Mouse (Mus musculus): ENCODE data around the gene Blvrb. TPM values are rescaled to one million over a fixed set of nuclear protein-coding genes. Genes with fewer than 3 reads are reported as not detected.

Blvrb gene
- polyA plus RNA-seq, 1 experiment from 2014 or later: 34.3 TPM

DNA sequence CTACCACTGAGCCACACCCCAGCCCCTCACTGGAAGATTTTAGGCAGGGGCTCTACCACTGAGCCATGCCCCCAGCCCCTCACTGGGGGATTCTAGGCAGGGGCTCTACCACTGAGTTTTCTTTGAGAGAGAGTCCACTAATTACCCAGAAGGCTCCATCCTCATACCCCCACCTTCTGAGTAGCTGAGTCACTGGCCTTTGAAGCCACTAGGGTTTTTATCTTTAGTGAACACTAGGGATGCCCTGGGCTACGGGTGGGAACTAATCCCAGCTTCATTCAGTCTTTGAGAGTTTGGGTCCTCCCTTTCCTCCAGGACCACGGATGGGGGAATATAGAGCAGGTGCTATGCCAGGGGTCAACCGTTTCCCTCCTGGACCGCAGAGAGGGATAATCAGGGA lies 10.8 kb downstream of the Blvrb start:
- no peak overlapping the region for H3K27ac ChIP-seq (ENCODE audit: low read depth, low read length)

DNA sequence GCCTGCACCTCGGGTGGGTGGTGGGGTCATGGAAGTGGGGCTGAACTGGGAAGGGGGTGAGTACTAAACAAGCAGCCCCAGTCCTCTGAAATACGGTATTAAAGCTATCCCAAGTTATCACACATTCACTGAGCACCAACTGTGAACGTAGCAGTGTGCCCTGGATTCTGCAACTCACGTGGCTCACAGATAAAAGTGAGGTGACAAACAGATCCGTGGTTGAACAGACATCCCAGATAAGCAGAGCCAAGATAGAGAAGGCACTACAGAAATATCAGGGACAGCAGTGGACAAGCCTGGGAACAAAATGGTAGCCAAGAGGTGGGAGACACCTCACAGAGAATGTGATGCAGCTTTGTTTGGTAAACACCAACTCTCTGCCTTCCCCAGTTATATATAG lies 11.9 kb downstream of the Blvrb start:
- no peak overlapping the region for H3K4me3 ChIP-seq (ENCODE audit: low read depth, low read length)
- no peaks in the 10 kb centered on the region for H3K27me3 ChIP-seq (ENCODE audit: control insufficient read depth, insufficient read depth, low read length)
- no peak for ATAC-seq (ENCODE audit: insufficient read depth, low FRiP score, low TSS enrichment)
- DNase-seq (ENCODE audit: low spot score): no peak
- WGBS: 95% methylated on average over 5 of the region's 5 CpGs
- H3K9me3 ChIP-seq (ENCODE audit: control insufficient read depth, low read length): no peaks in the 10 kb centered on the region
- no peak overlapping the region for H3K9ac ChIP-seq (ENCODE audit: low read length)
- H3K4me2 ChIP-seq (ENCODE audit: low read depth): no peak overlapping the region
- no peaks in the 10 kb centered on the region for H3K4me1 ChIP-seq (ENCODE audit: control insufficient read depth, insufficient read depth, low read length)
- H3K27ac ChIP-seq (ENCODE audit: low read depth, low read length): no peak overlapping the region
- no peaks in the 10 kb centered on the region for H3K36me3 ChIP-seq (ENCODE audit: control insufficient read depth, insufficient read depth, low read length)

More for the DNA sequence above, 10.8 kb downstream of the Blvrb start:
- Histone ChIP-seq H3K9ac (ENCODE audit: low read length) (no peak overlapping the region), H3K4me1 (ENCODE audit: control insufficient read depth, insufficient read depth, low read length) (no peaks in the 10 kb centered on the region), H3K4me3 (ENCODE audit: low read depth, low read length) (no peak overlapping the region), H3K27me3 (ENCODE audit: control insufficient read depth, insufficient read depth, low read length) (no peaks in the 10 kb centered on the region), H3K4me2 (ENCODE audit: low read depth) (no peak overlapping the region), H3K9me3 (ENCODE audit: control insufficient read depth, low read length) (no peaks in the 10 kb centered on the region), H3K36me3 (ENCODE audit: control insufficient read depth, insufficient read depth, low read length) (no peaks in the 10 kb centered on the region)
- DNase-seq (ENCODE audit: low spot score): no peak
- no peak for ATAC-seq (ENCODE audit: insufficient read depth, low FRiP score, low TSS enrichment)
- 88% methylated on average over 4 of the region's 4 CpGs for WGBS

DNA sequence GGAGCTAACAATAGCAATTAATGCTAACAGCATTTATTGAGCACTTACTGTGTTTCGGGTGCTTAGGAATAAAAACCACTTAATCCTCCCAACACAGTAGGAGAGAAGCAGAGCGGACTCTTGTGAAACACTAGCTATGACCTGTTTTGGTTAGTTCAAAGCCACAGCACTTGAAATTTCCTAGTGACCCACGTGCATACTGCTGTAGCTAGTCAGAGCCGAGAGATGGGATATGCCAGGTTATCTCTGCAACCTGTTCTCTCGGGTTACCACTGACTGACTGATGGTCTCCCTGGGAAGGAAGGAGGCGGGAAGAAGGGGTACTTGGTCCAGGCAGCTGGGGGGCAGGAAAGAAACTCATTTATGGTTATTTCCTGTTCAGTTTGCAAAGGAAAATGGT lies 12.7 kb downstream of the Blvrb start:
- Histone ChIP-seq H3K4me2 (ENCODE audit: low read depth) (no peak overlapping the region), H3K36me3 (ENCODE audit: control insufficient read depth, insufficient read depth, low read length) (no peaks in the 10 kb centered on the region), H3K4me1 (ENCODE audit: control insufficient read depth, insufficient read depth, low read length) (no peaks in the 10 kb centered on the region), H3K27ac (ENCODE audit: low read depth, low read length) (no peak overlapping the region), H3K4me3 (ENCODE audit: low read depth, low read length) (no peak overlapping the region), H3K9me3 (ENCODE audit: control insufficient read depth, low read length) (no peaks in the 10 kb centered on the region), H3K27me3 (ENCODE audit: control insufficient read depth, insufficient read depth, low read length) (no peaks in the 10 kb centered on the region), H3K9ac (ENCODE audit: low read length) (no peak overlapping the region)
- DNase-seq (ENCODE audit: low spot score): no peak
- WGBS: 87% methylated on average over 6 of the region's 6 CpGs
- no peak for ATAC-seq (ENCODE audit: insufficient read depth, low FRiP score, low TSS enrichment)

GRCm38 (mm10) chr7:27467648-27468047 lies 19.9 kb downstream of the Blvrb start:
- no peak overlapping the region for H3K9ac ChIP-seq (ENCODE audit: low read length)
- H3K27me3 ChIP-seq (ENCODE audit: control insufficient read depth, insufficient read depth, low read length): no peaks in the 10 kb centered on the region
- ATAC-seq (ENCODE audit: insufficient read depth, low FRiP score, low TSS enrichment) (no peak), DNase-seq (ENCODE audit: low spot score) (no peak)
- no peaks in the 10 kb centered on the region for H3K4me1 ChIP-seq (ENCODE audit: control insufficient read depth, insufficient read depth, low read length)
- WGBS: 53% methylated on average over 4 of the region's 4 CpGs
- no peaks in the 10 kb centered on the region for H3K36me3 ChIP-seq (ENCODE audit: control insufficient read depth, insufficient read depth, low read length)
- no peak overlapping the region for H3K4me2 ChIP-seq (ENCODE audit: low read depth)
- H3K27ac ChIP-seq (ENCODE audit: low read depth, low read length): no peak overlapping the region
- H3K9me3 ChIP-seq (ENCODE audit: control insufficient read depth, low read length): no peaks in the 10 kb centered on the region
- no peak overlapping the region for H3K4me3 ChIP-seq (ENCODE audit: low read depth, low read length)

GRCm38 (mm10) chr7:27471390-27472120 lies 23.8 kb downstream of the Blvrb start:
- 91% methylated on average over 11 of the region's 11 CpGs for WGBS

DNA sequence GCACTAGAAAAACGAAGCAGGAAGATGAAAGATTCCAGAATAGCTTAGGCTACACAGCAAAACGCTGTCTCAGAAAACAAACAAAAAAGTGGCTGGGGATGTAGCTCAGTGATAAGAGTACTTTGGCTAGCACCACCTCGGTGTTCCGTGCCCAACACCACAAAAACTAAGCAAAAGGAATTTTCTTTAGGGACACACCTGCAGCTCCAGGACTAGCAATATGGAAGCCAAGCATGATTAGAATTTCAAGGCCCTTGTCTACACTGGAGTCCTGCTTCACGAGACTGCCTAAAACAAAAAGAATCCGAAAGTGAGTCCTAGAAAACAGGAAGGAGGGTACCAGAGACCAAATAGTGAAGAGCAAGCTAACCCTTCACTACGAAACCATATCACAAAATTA lies 24.8 kb downstream of the Blvrb start:
- ATAC-seq (ENCODE audit: insufficient read depth, low FRiP score, low TSS enrichment): no peak

More at GRCm38 (mm10) chr7:27471390-27472120, 23.8 kb downstream of the Blvrb start:
- Histone ChIP-seq H3K4me3 (ENCODE audit: low read depth, low read length) (no peak overlapping the region), H3K4me2 (ENCODE audit: low read depth) (no peak overlapping the region), H3K9ac (ENCODE audit: low read length) (no peak overlapping the region), H3K9me3 (ENCODE audit: control insufficient read depth, low read length) (no peaks in the 10 kb centered on the region), H3K27ac (ENCODE audit: low read depth, low read length) (no peak overlapping the region), H3K36me3 (ENCODE audit: control insufficient read depth, insufficient read depth, low read length) (peaks cover 3% of the 10 kb centered on the region; the same call in 1 of the 2 replicates), H3K4me1 (ENCODE audit: control insufficient read depth, insufficient read depth, low read length) (no peaks in the 10 kb centered on the region), H3K27me3 (ENCODE audit: control insufficient read depth, insufficient read depth, low read length) (no peaks in the 10 kb centered on the region)
- DNase-seq (ENCODE audit: low spot score): no peak
- no peak for ATAC-seq (ENCODE audit: insufficient read depth, low FRiP score, low TSS enrichment)

GRCm38 (mm10) chr7:27473156-27473834 lies 25.5 kb downstream of the Blvrb start, which contains the start of gene Sertad3:
TSS of gene Sertad3 (plus strand) at chr7:27473768.
- under 1% methylated on average over 36 of the region's 36 CpGs for WGBS

More for the DNA sequence above, 24.8 kb downstream of the Blvrb start:
- Histone ChIP-seq H3K4me3 (ENCODE audit: low read depth, low read length) (peak overlapping the region; percentile 64), H3K36me3 (ENCODE audit: control insufficient read depth, insufficient read depth, low read length) (peaks cover 3% of the 10 kb centered on the region; the same call in 1 of the 2 replicates), H3K4me1 (ENCODE audit: control insufficient read depth, insufficient read depth, low read length) (no peaks in the 10 kb centered on the region), H3K27me3 (ENCODE audit: control insufficient read depth, insufficient read depth, low read length) (no peaks in the 10 kb centered on the region), H3K9ac (ENCODE audit: low read length) (peak overlapping the region; percentile 23; the same call in 1 of the 2 replicates), H3K4me2 (ENCODE audit: low read depth) (peak overlapping the region; percentile 81; the same call in 1 of the 2 replicates), H3K27ac (ENCODE audit: low read depth, low read length) (no peak overlapping the region), H3K9me3 (ENCODE audit: control insufficient read depth, low read length) (no peaks in the 10 kb centered on the region)
- no peak for DNase-seq (ENCODE audit: low spot score)
- 57% methylated on average over 7 of the region's 7 CpGs for WGBS

DNA sequence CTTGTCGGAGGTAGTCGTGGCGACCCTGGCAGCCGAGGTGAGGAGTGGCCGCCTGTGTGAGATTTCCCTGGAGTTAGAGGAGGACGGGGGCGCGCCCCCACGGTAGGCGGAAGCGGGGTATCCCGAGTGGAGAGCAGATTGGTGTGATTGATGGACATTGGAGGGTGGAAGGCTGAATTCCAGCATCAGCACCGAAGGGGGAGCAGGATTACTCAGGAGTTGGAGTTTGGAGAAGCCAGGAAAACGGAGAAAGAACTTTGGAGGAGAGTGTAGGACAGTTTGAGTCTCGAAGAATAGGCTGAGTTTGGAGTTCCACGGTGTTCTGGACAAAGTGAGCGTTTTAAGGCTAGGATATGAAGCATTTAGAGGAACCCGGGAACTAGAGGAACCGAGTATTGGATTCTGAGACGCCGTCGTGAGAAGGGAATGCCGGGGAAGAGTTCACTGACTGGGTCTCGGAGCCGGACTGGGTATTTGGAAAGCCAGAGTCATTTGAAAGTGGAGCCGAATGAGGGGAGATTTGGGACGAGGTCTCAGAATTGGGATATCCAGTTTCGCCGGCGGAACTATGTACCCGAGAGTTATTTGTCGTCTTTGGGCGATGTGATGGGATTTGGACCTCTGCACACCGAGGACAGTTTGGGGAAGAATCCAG lies 26.2 kb downstream of the Blvrb start:
- ATAC-seq (ENCODE audit: insufficient read depth, low FRiP score, low TSS enrichment): no peak; the same call in 1 of the 2 replicates
- no peak for DNase-seq (ENCODE audit: low spot score)

More at GRCm38 (mm10) chr7:27473156-27473834, 25.5 kb downstream of the Blvrb start, which contains the start of gene Sertad3:
- Histone ChIP-seq H3K9me3 (ENCODE audit: control insufficient read depth, low read length) (no peaks in the 10 kb centered on the region), H3K4me3 (ENCODE audit: low read depth, low read length) (peak within 1 kb of the TSS; percentile 64), H3K36me3 (ENCODE audit: control insufficient read depth, insufficient read depth, low read length) (peaks cover 3% of the 10 kb centered on the region; the same call in 1 of the 2 replicates), H3K27ac (ENCODE audit: low read depth, low read length) (peak within 1 kb of the TSS; percentile 72), H3K4me1 (ENCODE audit: control insufficient read depth, insufficient read depth, low read length) (no peaks in the 10 kb centered on the region), H3K27me3 (ENCODE audit: control insufficient read depth, insufficient read depth, low read length) (no peaks in the 10 kb centered on the region), H3K4me2 (ENCODE audit: low read depth) (peak within 1 kb of the TSS; percentile 81), H3K9ac (ENCODE audit: low read length) (peak within 1 kb of the TSS; percentile 59)
- ATAC-seq (ENCODE audit: insufficient read depth, low FRiP score, low TSS enrichment) (peak; percentile 94), DNase-seq (ENCODE audit: low spot score) (peak; percentile 99)

More for the DNA sequence above, 26.2 kb downstream of the Blvrb start:
- under 1% methylated on average over 34 of the region's 34 CpGs for WGBS
- Histone ChIP-seq H3K4me3 (ENCODE audit: low read depth, low read length) (peak overlapping the region; percentile 64), H3K4me1 (ENCODE audit: control insufficient read depth, insufficient read depth, low read length) (no peaks in the 10 kb centered on the region), H3K27me3 (ENCODE audit: control insufficient read depth, insufficient read depth, low read length) (no peaks in the 10 kb centered on the region), H3K27ac (ENCODE audit: low read depth, low read length) (peak overlapping the region; percentile 72), H3K36me3 (ENCODE audit: control insufficient read depth, insufficient read depth, low read length) (peaks cover 3% of the 10 kb centered on the region; the same call in 1 of the 2 replicates), H3K4me2 (ENCODE audit: low read depth) (peak overlapping the region; percentile 81), H3K9ac (ENCODE audit: low read length) (peak overlapping the region; percentile 59), H3K9me3 (ENCODE audit: control insufficient read depth, low read length) (no peaks in the 10 kb centered on the region)
